In genomic region chr3:87173486-87174085, GRCm38 (mm10) we compare ENCODE assay signal across 8 mouse cellular contexts. TPM values are rescaled to one million over a fixed set of nuclear protein-coding genes. Genes with fewer than 3 reads are reported as not detected.
DNase-seq lines count a peak whose midpoint lies in the region; ATAC-seq and TF ChIP-seq lines count a peak whose summit lies in the region.

No protein-coding gene starts in this region.

- H3K4me3 ChIP-seq in lung, postnatal 0 days (ENCODE audit: low read depth, low read length) = peak overlapping the region; percentile 69
- peak overlapping the region; percentile 59 for H3K4me3 ChIP-seq in forebrain, embryonic 12.5 days (replicated peaks)
- peak overlapping the region; percentile 65 for H3K4me3 ChIP-seq in intestine, embryonic 16.5 days (ENCODE audit: low read length)
- peak overlapping the region; percentile 57 for H3K4me3 ChIP-seq in neural tube, embryonic 14.5 days (ENCODE audit: low read depth, low read length)

- no peak for DNase-seq in lung, postnatal 0 days (ENCODE audit: low spot score)
- no peak for DNase-seq in lung, postnatal 4 days
- DNase-seq in cerebellum, postnatal 4 days (ENCODE audit: low spot score in 2 of 2) = no peak
- no peak for DNase-seq in left cerebral cortex, adult 11 months (ENCODE audit: low spot score)

- no peaks in the 10 kb centered on the region for H3K27me3 ChIP-seq in lung, postnatal 0 days (replicated peaks; ENCODE audit: insufficient read depth, low read length)
- H3K27me3 ChIP-seq in forebrain, embryonic 12.5 days = no peaks in the 10 kb centered on the region
- H3K27me3 ChIP-seq in intestine, embryonic 16.5 days (replicated peaks; ENCODE audit: control insufficient read depth, insufficient read depth, low read length) = no peaks in the 10 kb centered on the region
- H3K27me3 ChIP-seq in neural tube, embryonic 14.5 days (ENCODE audit: control insufficient read depth, insufficient read depth, low read length) = no peaks in the 10 kb centered on the region

- no peak for TF ChIP-seq EP300 in lung, postnatal 0 days (IDR thresholded peaks at IDR 0.05)

- no peak for ATAC-seq in lung, postnatal 0 days
- no peak for ATAC-seq in forebrain, embryonic 12.5 days (ENCODE audit: low FRiP score)
- no peak for ATAC-seq in intestine, embryonic 16.5 days
- ATAC-seq in neural tube, embryonic 14.5 days (ENCODE audit: low read depth) = no peak
- ATAC-seq in megakaryocyte progenitor cell, adult 5-6 weeks (replicated peaks; ENCODE audit: poor library complexity) = no peak

- peaks cover 17% of the 10 kb centered on the region for H3K4me1 ChIP-seq in lung, postnatal 0 days (ENCODE audit: insufficient read depth, low read depth, low read length)
- H3K4me1 ChIP-seq in forebrain, embryonic 12.5 days = peaks cover 52% of the 10 kb centered on the region
- H3K4me1 ChIP-seq in intestine, embryonic 16.5 days (ENCODE audit: control insufficient read depth, insufficient read depth, low read length) = peaks cover 15% of the 10 kb centered on the region
- H3K4me1 ChIP-seq in neural tube, embryonic 14.5 days (ENCODE audit: control insufficient read depth, insufficient read depth, low read length) = peaks cover 33% of the 10 kb centered on the region

- H3K9ac ChIP-seq in lung, postnatal 0 days (replicated peaks; ENCODE audit: low read depth) = peak overlapping the region; percentile 64
- H3K9ac ChIP-seq in forebrain, embryonic 12.5 days = peak overlapping the region; percentile 81
- peak overlapping the region; percentile 84 for H3K9ac ChIP-seq in intestine, embryonic 16.5 days (ENCODE audit: low read depth, low read length)
- H3K9ac ChIP-seq in neural tube, embryonic 14.5 days (replicated peaks; ENCODE audit: low read depth, low read length) = peak overlapping the region; percentile 51

- TF ChIP-seq CTCF in lung, postnatal 0 days (IDR thresholded peaks at IDR 0.05) = no peak

- WGBS in lung, postnatal 0 days = 4% methylated on average over 8 of the region's 8 CpGs
- WGBS in forebrain, embryonic 12.5 days = under 1% methylated on average over 8 of the region's 8 CpGs
- WGBS in intestine, embryonic 16.5 days = 11% methylated on average over 8 of the region's 8 CpGs
- under 1% methylated on average over 8 of the region's 8 CpGs for WGBS in neural tube, embryonic 14.5 days

- H3K36me3 ChIP-seq in lung, postnatal 0 days (ENCODE audit: insufficient read depth, low read length) = no peaks in the 10 kb centered on the region
- no peaks in the 10 kb centered on the region for H3K36me3 ChIP-seq in forebrain, embryonic 12.5 days (replicated peaks)
- no peaks in the 10 kb centered on the region for H3K36me3 ChIP-seq in intestine, embryonic 16.5 days (ENCODE audit: control insufficient read depth, insufficient read depth, low read length)
- H3K36me3 ChIP-seq in neural tube, embryonic 14.5 days (ENCODE audit: control insufficient read depth, insufficient read depth, low read length) = no peaks in the 10 kb centered on the region

- H3K27ac ChIP-seq in lung, postnatal 0 days (ENCODE audit: low read length) = peak overlapping the region; percentile 66
- peak overlapping the region; percentile 84 for H3K27ac ChIP-seq in forebrain, embryonic 12.5 days
- peak overlapping the region; percentile 87 for H3K27ac ChIP-seq in intestine, embryonic 16.5 days (ENCODE audit: low read length)
- peak overlapping the region; percentile 75 for H3K27ac ChIP-seq in neural tube, embryonic 14.5 days (ENCODE audit: low read depth, low read length)

- H3K4me2 ChIP-seq in lung, postnatal 0 days (replicated peaks; ENCODE audit: low read depth, low read length) = peak overlapping the region; percentile 72
- peak overlapping the region; percentile 87 for H3K4me2 ChIP-seq in forebrain, embryonic 12.5 days
- H3K4me2 ChIP-seq in intestine, embryonic 16.5 days (ENCODE audit: low read depth, low read length) = peak overlapping the region; percentile 77
- H3K4me2 ChIP-seq in neural tube, embryonic 14.5 days (ENCODE audit: low read depth, low read length) = peak overlapping the region; percentile 71

- H3K9me3 ChIP-seq in lung, postnatal 0 days (ENCODE audit: low read length) = no peaks in the 10 kb centered on the region
- H3K9me3 ChIP-seq in forebrain, embryonic 12.5 days = no peaks in the 10 kb centered on the region
- H3K9me3 ChIP-seq in intestine, embryonic 16.5 days (ENCODE audit: control insufficient read depth, low read length) = no peaks in the 10 kb centered on the region
- H3K9me3 ChIP-seq in neural tube, embryonic 14.5 days (ENCODE audit: control insufficient read depth, low read length) = no peaks in the 10 kb centered on the region

RNA-seq across cellular contexts. Expression of gene Kirrel, which starts 1.0 kb away (rescaled TPM):
- 3.5 TPM in 2 replicates for polyA plus RNA-seq in lung, postnatal 0 days (2015; fragmentation: Nextera tagmentation; extraction: Ambion mirVana)
- 11.5 and 12.9 TPM in 2 replicates for polyA plus RNA-seq in forebrain, embryonic 12.5 days (2016; fragmentation: Nextera tagmentation; extraction: Ambion mirVana)
- 7.3 and 8.3 TPM in 2 replicates for polyA plus RNA-seq in intestine, embryonic 16.5 days (2015; fragmentation: Nextera tagmentation; extraction: Ambion mirVana)
- polyA plus RNA-seq in neural tube, embryonic 14.5 days (2014; fragmentation: Nextera tagmentation; extraction: Ambion mirVana) = 3.9 and 4.9 TPM in 2 replicates
- total RNA-seq in megakaryocyte progenitor cell, adult 5-6 weeks (2015) = not detected in 2 replicates
- total RNA-seq in megakaryocyte progenitor cell, adult 5-6 weeks (2017) = not detected in 2 replicates
